Mouse (Mus musculus) C2C12 (cell line): ENCODE data around the gene Gm32717.

Source experiments
- CEBPB ChIP-seq: IDR thresholded peaks from one replicate; pipeline ENCODE4 v1.6.1; 2011; ENCODE audit warnings: low read depth, mild to moderate bottlenecking, control low read depth, moderate library complexity
- CTCF ChIP-seq: IDR thresholded peaks from one replicate; pipeline ENCODE4 v1.5.1; 2011; ENCODE audit not compliant: control insufficient read depth, insufficient read depth, insufficient read length

DNA sequence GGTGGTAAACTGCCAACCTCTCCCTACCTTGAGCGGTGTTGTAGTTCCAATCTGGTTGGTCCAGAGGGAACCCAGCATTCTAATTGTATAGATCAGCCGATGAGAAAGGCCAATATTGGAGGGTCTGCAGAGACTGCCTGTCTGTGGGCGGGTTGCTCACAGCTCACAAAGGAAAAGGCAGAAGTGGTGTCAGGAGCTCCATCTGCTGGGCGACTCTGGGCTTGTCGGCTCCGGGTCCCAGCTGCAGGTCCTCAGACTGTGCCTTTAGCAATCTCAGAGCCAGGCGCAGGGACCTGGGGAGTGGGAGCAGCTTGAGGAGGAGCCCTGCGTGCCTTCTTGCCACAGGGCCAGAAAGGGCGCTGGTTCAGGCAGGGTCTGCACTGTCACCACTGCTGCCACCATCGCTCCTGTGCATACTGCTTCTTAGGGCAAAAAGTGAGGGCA, 10.3 kb upstream of the Gm32717 start:
- TF ChIP-seq CTCF: peak; percentile 9
- TF ChIP-seq CEBPB: no peak
